Mouse (Mus musculus) myocyte (in vitro differentiated cells): ENCODE measurements around the gene Ncan. TPM values are rescaled to one million over a fixed set of nuclear protein-coding genes. Genes with fewer than 3 reads are reported as not detected.

Experiments
- H3K27me3 ChIP-seq: one replicate; pipeline ENCODE4 v1.6.1; 2011; ENCODE audit not compliant: control insufficient read depth, insufficient read depth, insufficient read length
- H3K36me3 ChIP-seq: one replicate; pipeline ENCODE4 v1.6.1; 2011; ENCODE audit not compliant: control insufficient read depth, insufficient read depth
- H3K4me2 ChIP-seq: one replicate; pipeline ENCODE4 v1.6.1; 2011; ENCODE audit warnings: low read depth, control low read depth
- H3K4me3 ChIP-seq: one replicate; pipeline ENCODE4 v1.5.1; 2011; ENCODE audit warnings: mild to moderate bottlenecking, control low read depth, moderate library complexity
- H3K79me2 ChIP-seq: one replicate; pipeline ENCODE4 v1.6.1; 2011; ENCODE audit not compliant: control insufficient read depth, insufficient read depth
- H3ac ChIP-seq: one replicate; pipeline ENCODE4 v1.6.1; 2011; ENCODE audit not compliant: control insufficient read depth, insufficient read length
- CEBPB ChIP-seq: IDR thresholded peaks from 2 replicates; pipeline ENCODE4 v1.6.1; 2011; ENCODE audit warnings: mild to moderate bottlenecking, moderate library complexity; ENCODE audit not compliant: poor library complexity, insufficient read depth, severe bottlenecking
- E2F4 ChIP-seq: IDR thresholded peaks from one replicate; pipeline ENCODE4 v1.6.1; 2011; ENCODE audit warnings: mild to moderate bottlenecking, control low read depth, moderate library complexity; ENCODE audit not compliant: insufficient read depth
- MAX ChIP-seq: IDR thresholded peaks from one replicate; pipeline ENCODE4 v1.6.1; 2011; ENCODE audit warnings: low read depth, mild to moderate bottlenecking, control low read depth
- MYOD1 ChIP-seq, 3 experiments: IDR thresholded peaks; one replicate each; pipeline ENCODE4 v1.6.1; 2011; ENCODE audit warnings: control low read depth in 2 of 3, low read depth in 2 of 3, mild to moderate bottlenecking in 2 of 3, moderate library complexity in 1 of 3; ENCODE audit not compliant: insufficient read length in 2 of 3, control insufficient read depth in 1 of 3
- MYOG ChIP-seq, 3 experiments: IDR thresholded peaks; one replicate each; pipeline ENCODE4 v1.6.1; 2011; ENCODE audit warnings: control low read depth in 2 of 3, low read depth in 2 of 3, mild to moderate bottlenecking in 2 of 3; ENCODE audit not compliant: insufficient read length in 2 of 3, control insufficient read depth in 1 of 3, insufficient read depth in 1 of 3
- POLR2A ChIP-seq: IDR thresholded peaks from one replicate; pipeline ENCODE4 v1.6.1; 2011; ENCODE audit warnings: low read depth, mild to moderate bottlenecking, control low read depth, moderate library complexity; ENCODE audit not compliant: insufficient read length
- POLR2AphosphoS2 ChIP-seq: IDR thresholded peaks from one replicate; pipeline ENCODE4 v1.6.1; 2011; ENCODE audit warnings: low read depth, control low read depth; ENCODE audit not compliant: insufficient read length
- REST ChIP-seq: IDR thresholded peaks from one replicate; pipeline ENCODE4 v1.6.1; 2011; ENCODE audit warnings: mild to moderate bottlenecking, control low read depth, moderate library complexity; ENCODE audit not compliant: insufficient read depth, insufficient read length
- SRF ChIP-seq: IDR thresholded peaks from one replicate; pipeline ENCODE4 v1.6.1; 2011; ENCODE audit warnings: low read depth; ENCODE audit not compliant: control insufficient read depth, insufficient read length
- TCF12 ChIP-seq: IDR thresholded peaks from one replicate; pipeline ENCODE4 v1.6.1; 2011; ENCODE audit warnings: mild to moderate bottlenecking, control low read depth; ENCODE audit not compliant: poor library complexity, insufficient read depth, severe bottlenecking
- TCF3 ChIP-seq: IDR thresholded peaks from one replicate; pipeline ENCODE4 v1.6.1; 2011; ENCODE audit warnings: low read depth, control low read depth; ENCODE audit not compliant: insufficient read length
- USF1 ChIP-seq: IDR thresholded peaks from one replicate; pipeline ENCODE4 v1.6.1; 2011; ENCODE audit warnings: low read depth, mild to moderate bottlenecking, control low read depth, moderate library complexity
- polyA plus RNA-seq: library from polyadenylated mRNA; unstranded; fragments of >200 nt; fragmentation: generic; extraction: Trizol; gene quantifications from one replicate; pipeline ENCODE4 v1.2.1, GENCODE M21; 2012; ENCODE audit warnings: missing spikeins

Gene Ncan
- polyA plus RNA-seq, 1 experiment = not detected

- no peaks in the 10 kb centered on the region for H3K36me3 ChIP-seq
- TF ChIP-seq SRF (no peak), POLR2AphosphoS2 (no peak), MAX (no peak), TCF12 (no peak), USF1 (no peak), POLR2A (no peak), E2F4 (no peak), CEBPB (no peak), MYOG (IDR thresholded peaks at IDR 0.05; ENCODE audit: control insufficient read depth in 1 of 3, insufficient read depth in 1 of 3, insufficient read length in 2 of 3, low read depth in 2 of 3) (no peak), REST (no peak), TCF3 (no peak), MYOD1 (IDR thresholded peaks at IDR 0.05; ENCODE audit: control insufficient read depth in 1 of 3, insufficient read length in 2 of 3, low read depth in 2 of 3) (no peak)
- no peaks in the 10 kb centered on the region for H3K79me2 ChIP-seq
- peak overlapping the region; percentile 28 for H3K4me3 ChIP-seq
- H3K4me2 ChIP-seq = peak overlapping the region; percentile 82
- H3ac ChIP-seq = no peak overlapping the region
- H3K27me3 ChIP-seq = peaks cover 35% of the 10 kb centered on the region
These were observed 38.5 kb upstream of the Ncan start for GRCm38 (mm10) chr8:70159211-70159610.

GRCm38 (mm10) chr8:70158069-70158853 is 37.6 kb upstream of the Ncan start:
- Histone ChIP-seq H3K79me2 (no peaks in the 10 kb centered on the region), H3K27me3 (peaks cover 26% of the 10 kb centered on the region), H3K36me3 (no peaks in the 10 kb centered on the region), H3K4me3 (peak overlapping the region; percentile 28), H3ac (no peak overlapping the region), H3K4me2 (peak overlapping the region; percentile 82)
- TF ChIP-seq POLR2A (peak; percentile 24), MYOD1 (IDR thresholded peaks at IDR 0.05; ENCODE audit: control insufficient read depth in 1 of 3, insufficient read length in 2 of 3, low read depth in 2 of 3) (peak in 2 of 3 experiments; percentile 41 to 45), POLR2AphosphoS2 (no peak), MYOG (IDR thresholded peaks at IDR 0.05; ENCODE audit: control insufficient read depth in 1 of 3, insufficient read depth in 1 of 3, insufficient read length in 2 of 3, low read depth in 2 of 3) (peak in 2 of 3 experiments; percentile 57 to 60)

- H3K36me3 ChIP-seq = no peaks in the 10 kb centered on the region
- no peaks in the 10 kb centered on the region for H3K79me2 ChIP-seq
- peaks cover 26% of the 10 kb centered on the region for H3K27me3 ChIP-seq
- TF ChIP-seq MYOG (IDR thresholded peaks at IDR 0.05; ENCODE audit: control insufficient read depth in 1 of 3, insufficient read depth in 1 of 3, insufficient read length in 2 of 3, low read depth in 2 of 3) (no peak), POLR2AphosphoS2 (no peak), POLR2A (no peak), TCF12 (no peak), USF1 (no peak), REST (no peak), CEBPB (no peak), E2F4 (no peak), MAX (no peak), SRF (no peak), TCF3 (no peak), MYOD1 (IDR thresholded peaks at IDR 0.05; ENCODE audit: control insufficient read depth in 1 of 3, insufficient read length in 2 of 3, low read depth in 2 of 3) (no peak)
- no peak overlapping the region for H3K4me3 ChIP-seq
- H3ac ChIP-seq = no peak overlapping the region
- H3K4me2 ChIP-seq = no peak overlapping the region
These were observed 36.6 kb upstream of the Ncan start for GRCm38 (mm10) chr8:70157240-70157800.

- Histone ChIP-seq H3K36me3 (no peaks in the 10 kb centered on the region), H3K27me3 (peaks cover 14% of the 10 kb centered on the region), H3K4me3 (no peak overlapping the region), H3K4me2 (peak overlapping the region; percentile 64), H3ac (no peak overlapping the region), H3K79me2 (no peaks in the 10 kb centered on the region)
- TF ChIP-seq E2F4 (peak; percentile 69), USF1 (no peak), MYOG (IDR thresholded peaks at IDR 0.05; ENCODE audit: control insufficient read depth in 1 of 3, insufficient read depth in 1 of 3, insufficient read length in 2 of 3, low read depth in 2 of 3) (peak in 1 of 3 experiments; percentile 45), POLR2A (no peak)
These were observed 32.0 kb upstream of the Ncan start for GRCm38 (mm10) chr8:70152537-70153257.
